9 mouse cellular contexts compared by ENCODE assay signal in genomic region chr6:117907301-117907978, GRCm38 (mm10). TPM values are rescaled to one million over a fixed set of nuclear protein-coding genes. Genes with fewer than 3 reads are reported as not detected.
DNase-seq lines count a peak whose midpoint lies in the region; ATAC-seq and TF ChIP-seq lines count a peak whose summit lies in the region.
"Had no signal": no experiment of that assay in that cellular context is flagged by ENCODE, and none has a peak within 500 bp of the region (broad histone marks: within the 10 kb centered on the region; RNA-seq: fewer than 3 reads in every experiment).

No protein-coding gene starts in this region.

- peak overlapping the region; percentile 86 to 99 (median 96) for H3K4me3 ChIP-seq in CH12.LX (replicated peaks in 1 of 3; ENCODE audit: low read depth in 2 of 3, low read length in 2 of 3, poor library complexity in 1 of 3)
- peak overlapping the region; percentile 100 for H3K4me3 ChIP-seq in forebrain, embryonic 10.5 days
- peak overlapping the region; percentile 100 for H3K4me3 ChIP-seq in heart, embryonic 15.5 days
- peak overlapping the region; percentile 97 for H3K4me3 ChIP-seq in neural tube, embryonic 14.5 days (ENCODE audit: low read depth, low read length)

- dilution Hi-C loops in CH12.LX (cut with MboI; ENCODE audit: extremely low pct_ligation_motif_present, extremely low pct_unique_long_range_greater_than_20kb, low sequenced_read_pairs) = no loop called here

- no peak for TF ChIP-seq EP300 in CH12.LX (IDR thresholded peaks at IDR 0.05; ENCODE audit: low read length)

- TF ChIP-seq POLR2A in CH12.LX (IDR thresholded peaks at IDR 0.05; ENCODE audit: low read depth, low read length) = peak; percentile 78

- H3K9ac ChIP-seq in CH12.LX (ENCODE audit: insufficient read depth, low read depth) = peak overlapping the region; percentile 95
- H3K9ac ChIP-seq in heart, embryonic 15.5 days = peak overlapping the region; percentile 99
- peak overlapping the region; percentile 82 for H3K9ac ChIP-seq in neural tube, embryonic 14.5 days (replicated peaks; ENCODE audit: low read depth, low read length)

- no peaks in the 10 kb centered on the region for H3K9me3 ChIP-seq in CH12.LX (replicated peaks; ENCODE audit: low read length)
- H3K9me3 ChIP-seq in forebrain, embryonic 10.5 days = no peaks in the 10 kb centered on the region
- H3K9me3 ChIP-seq in heart, embryonic 15.5 days (replicated peaks) = no peaks in the 10 kb centered on the region
- H3K9me3 ChIP-seq in neural tube, embryonic 14.5 days (ENCODE audit: control insufficient read depth, low read length) = no peaks in the 10 kb centered on the region

- no peak for TF ChIP-seq CTCF in CH12.LX (conservative IDR thresholded peaks at IDR 0.05 in 1 of 2, IDR thresholded peaks at IDR 0.05 in 1 of 2; ENCODE audit: low read depth in 2 of 2, low read length in 2 of 2)

- H3K36me3 ChIP-seq in CH12.LX (replicated peaks in 1 of 2; ENCODE audit: control insufficient read depth in 1 of 2, insufficient read depth in 1 of 2, low read length in 1 of 2) = peaks cover 0 to 12% of the 10 kb centered on the region in 2 experiments
- 0 out of 2 replicates have a peak, but pooled peaks cover 8% of the 10 kb centered on the region for H3K36me3 ChIP-seq in forebrain, embryonic 10.5 days (replicated peaks)
- H3K36me3 ChIP-seq in heart, embryonic 15.5 days = no peaks in the 10 kb centered on the region
- no peaks in the 10 kb centered on the region for H3K36me3 ChIP-seq in neural tube, embryonic 14.5 days (ENCODE audit: control insufficient read depth, insufficient read depth, low read length)

- WGBS in forebrain, embryonic 10.5 days = 1% methylated on average over 57 of the region's 77 CpGs
- WGBS in heart, embryonic 15.5 days = under 1% methylated on average over 63 of the region's 77 CpGs
- under 1% methylated on average over 77 of the region's 77 CpGs for WGBS in neural tube, embryonic 14.5 days

- peak; percentile 85 for DNase-seq in CH12.LX (ENCODE audit: extremely low read depth)
- DNase-seq in c-Kit-positive CD71-negative TER-119-negative erythroid progenitor cells, embryonic 14.5 days (ENCODE audit: low read depth) = peak; percentile 83
- DNase-seq in forebrain, embryonic 10.5 days (ENCODE audit: extremely low spot score, low spot score) = peak; percentile 84
- DNase-seq in kidney, postnatal 25 days = peak; percentile 88 to 95
- DNase-seq in lung, adult 18-20 months = peak; percentile 87 to 90
- DNase-seq in thymus, adult 18-20 months = peak; percentile 83 to 84

- peak overlapping the region; percentile 82; the same call in 1 of the 2 replicates for H3K4me2 ChIP-seq in CH12.LX (ENCODE audit: insufficient read depth, low read depth, poor library complexity, severe bottlenecking)
- peak overlapping the region; percentile 71 for H3K4me2 ChIP-seq in heart, embryonic 15.5 days
- peak overlapping the region; percentile 99 for H3K4me2 ChIP-seq in neural tube, embryonic 14.5 days (ENCODE audit: low read depth, low read length)

- peak overlapping the region; percentile 85 for H3K27ac ChIP-seq in CH12.LX (ENCODE audit: insufficient read depth, low read depth)
- peak overlapping the region; percentile 98 for H3K27ac ChIP-seq in forebrain, embryonic 10.5 days
- H3K27ac ChIP-seq in heart, embryonic 15.5 days = peak overlapping the region; percentile 92
- peak overlapping the region; percentile 90 for H3K27ac ChIP-seq in neural tube, embryonic 14.5 days (ENCODE audit: low read depth, low read length)

- H3K79me2 ChIP-seq in CH12.LX (replicated peaks; ENCODE audit: control insufficient read depth, extremely low read depth, insufficient read depth, poor library complexity, severe bottlenecking) = peaks cover 88% of the 10 kb centered on the region

- in situ Hi-C loops in CH12.LX (cut with MboI; ENCODE audit: low pct_ligation_motif_present, low pct_unique_long_range_greater_than_20kb, low sequenced_read_pairs) = no loop called here

- H3K4me1 ChIP-seq in CH12.LX (ENCODE audit: control insufficient read depth in 1 of 2, insufficient read depth in 2 of 2) = peaks cover 6 to 43% of the 10 kb centered on the region in 2 experiments; a peak in 3 of 4 replicates
- peaks cover 31% of the 10 kb centered on the region for H3K4me1 ChIP-seq in forebrain, embryonic 10.5 days
- peaks cover 28% of the 10 kb centered on the region for H3K4me1 ChIP-seq in heart, embryonic 15.5 days (replicated peaks)
- H3K4me1 ChIP-seq in neural tube, embryonic 14.5 days (ENCODE audit: control insufficient read depth, insufficient read depth, low read length) = peaks cover 10% of the 10 kb centered on the region

- no peak for TF ChIP-seq RAD21 in CH12.LX (IDR thresholded peaks at IDR 0.05; ENCODE audit: low read depth, low read length)

- ATAC-seq in heart, embryonic 15.5 days (replicated peaks; ENCODE audit: insufficient number of reproducible peaks, insufficient read depth, low FRiP score, low read depth) = peak; percentile 72
- ATAC-seq in neural tube, embryonic 14.5 days (ENCODE audit: low read depth) = peak; percentile 44

- no peaks in the 10 kb centered on the region for H3K27me3 ChIP-seq in CH12.LX (replicated peaks)
- no peaks in the 10 kb centered on the region for H3K27me3 ChIP-seq in forebrain, embryonic 10.5 days (ENCODE audit: poor library complexity, severe bottlenecking)
- no peaks in the 10 kb centered on the region for H3K27me3 ChIP-seq in heart, embryonic 15.5 days
- no peaks in the 10 kb centered on the region; the same call in 1 of the 2 replicates for H3K27me3 ChIP-seq in neural tube, embryonic 14.5 days (ENCODE audit: control insufficient read depth, insufficient read depth, low read length)

TF ChIP-seq in CH12.LX, 34 proteins besides CTCF, POLR2A, EP300 and RAD21 (continues in another document):
- TF ChIP-seq PAX5 (IDR thresholded peaks at IDR 0.05; ENCODE audit: low read length) (no peak), NELFE (IDR thresholded peaks at IDR 0.05; ENCODE audit: low read depth, low read length) (peak; percentile 35; the same call in 1 of the 2 replicates), ZMIZ1 (IDR thresholded peaks at IDR 0.05; ENCODE audit: low read depth, low read length) (no peak), MAZ (IDR thresholded peaks at IDR 0.05; ENCODE audit: low read depth, low read length) (0 out of 2 replicates have a peak, but pooled peaks have one; percentile 39), KAT2A (IDR thresholded peaks at IDR 0.05; ENCODE audit: insufficient replicate concordance, low read length) (no peak), E2F4 (IDR thresholded peaks at IDR 0.05; ENCODE audit: insufficient replicate concordance, low read depth, low read length) (no peak), USF1 (IDR thresholded peaks at IDR 0.05; ENCODE audit: low read depth, low read length) (peak; percentile 82), MYC (IDR thresholded peaks at IDR 0.05; ENCODE audit: low read depth, low read length) (peak; percentile 81), MAFK (IDR thresholded peaks at IDR 0.05; ENCODE audit: insufficient replicate concordance, low read length) (no peak), CHD1 (IDR thresholded peaks at IDR 0.05; ENCODE audit: low read depth, low read length) (no peak), USF2 (conservative IDR thresholded peaks at IDR 0.05; ENCODE audit: low read depth, low read length) (peak; percentile 42; the same call in 1 of the 2 replicates), UBTF (IDR thresholded peaks at IDR 0.05; ENCODE audit: low read depth, low read length) (peak; percentile 60; the same call in 1 of the 2 replicates), GABPA (IDR thresholded peaks at IDR 0.05; ENCODE audit: insufficient replicate concordance, low read depth, low read length) (no peak), ETS1 (conservative IDR thresholded peaks at IDR 0.05; ENCODE audit: low read depth, low read length) (peak; percentile 41; the same call in 1 of the 2 replicates), RCOR1 (conservative IDR thresholded peaks at IDR 0.05; ENCODE audit: low read depth, low read length) (no peak), IRF4 (IDR thresholded peaks at IDR 0.05; ENCODE audit: low read depth, low read length) (peak; percentile 45), MXI1 (IDR thresholded peaks at IDR 0.05; ENCODE audit: low read depth, low read length) (peak; percentile 99), JUND (conservative IDR thresholded peaks at IDR 0.05; ENCODE audit: low read depth, low read length) (no peak), SMC3 (IDR thresholded peaks at IDR 0.05; ENCODE audit: low read depth, low read length) (no peak), ZKSCAN1 (IDR thresholded peaks at IDR 0.05; ENCODE audit: borderline replicate concordance, low read depth, low read length) (no peak), ZNF384 (IDR thresholded peaks at IDR 0.05; ENCODE audit: low read depth, low read length) (no peak), TBP (conservative IDR thresholded peaks at IDR 0.05; ENCODE audit: low read depth, low read length) (no peak), MEF2A (IDR thresholded peaks at IDR 0.05; ENCODE audit: borderline replicate concordance, low read depth, low read length) (0 out of 2 replicates have a peak, but pooled peaks have one; percentile 23), JUN (IDR thresholded peaks at IDR 0.05; ENCODE audit: insufficient read depth, low read depth, low read length) (no peak), NRF1 (IDR thresholded peaks at IDR 0.05; ENCODE audit: low read depth, low read length) (no peak)

RNA-seq across cellular contexts. Expression of gene Hnrnpf, which starts 7.3 kb away (rescaled TPM):
- 598 and 821 TPM in 2 replicates for total RNA-seq in CH12.LX (2012; rRNA removed)
- total RNA-seq in CH12.LX (2014; rRNA removed) = 1,196 and 1,374 TPM in 2 replicates
- polyA plus RNA-seq in CH12.LX (2012; ENCODE audit: insufficient read length, low read depth) = 790 and 847 TPM in 2 replicates
- 890 and 940 TPM in 2 replicates for polyA plus RNA-seq in forebrain, embryonic 10.5 days (2016; fragmentation: Nextera tagmentation; extraction: Ambion mirVana)
- 424 and 511 TPM in 2 replicates for polyA plus RNA-seq in heart, embryonic 15.5 days (2015; fragmentation: Nextera tagmentation; extraction: Ambion mirVana)
- 187 and 245 TPM in 2 replicates for polyA plus RNA-seq in neural tube, embryonic 14.5 days (2014; fragmentation: Nextera tagmentation; extraction: Ambion mirVana)

RNA-seq across cellular contexts. Expression of gene Fxyd4, which starts 30.1 kb away (rescaled TPM):
- not detected in 2 replicates for total RNA-seq in CH12.LX (2012; rRNA removed)
- not detected in 2 replicates for total RNA-seq in CH12.LX (2014; rRNA removed)
- polyA plus RNA-seq in CH12.LX (2012; ENCODE audit: insufficient read length, low read depth) = 0.55 TPM in 1 of 2 replicates, not detected in the other
- polyA plus RNA-seq in forebrain, embryonic 10.5 days (2016; fragmentation: Nextera tagmentation; extraction: Ambion mirVana) = 2.0 and 2.5 TPM in 2 replicates
- 1.7 and 2.3 TPM in 2 replicates for polyA plus RNA-seq in heart, embryonic 15.5 days (2015; fragmentation: Nextera tagmentation; extraction: Ambion mirVana)
- polyA plus RNA-seq in neural tube, embryonic 14.5 days (2014; fragmentation: Nextera tagmentation; extraction: Ambion mirVana) = 1.8 and 4.0 TPM in 2 replicates
- total RNA-seq: left cerebral cortex, adult 8-10 months had no signal

RNA-seq across cellular contexts. Expression of gene Zfp239, which starts 45.5 kb away (rescaled TPM):
- total RNA-seq in CH12.LX (2012; rRNA removed) = 13.1 and 16.2 TPM in 2 replicates
- 19.6 and 20.4 TPM in 2 replicates for total RNA-seq in CH12.LX (2014; rRNA removed)
- 15.1 and 16.6 TPM in 2 replicates for polyA plus RNA-seq in CH12.LX (2012; ENCODE audit: insufficient read length, low read depth)
- 13.6 and 14.8 TPM in 2 replicates for polyA plus RNA-seq in forebrain, embryonic 10.5 days (2016; fragmentation: Nextera tagmentation; extraction: Ambion mirVana)
- 1.1 and 2.3 TPM in 2 replicates for polyA plus RNA-seq in heart, embryonic 15.5 days (2015; fragmentation: Nextera tagmentation; extraction: Ambion mirVana)
- polyA plus RNA-seq in neural tube, embryonic 14.5 days (2014; fragmentation: Nextera tagmentation; extraction: Ambion mirVana) = 13.3 and 14.9 TPM in 2 replicates

Comparison
In these comparisons a context has a peak if more than half of its experiments do, and no peak if none do; other contexts are left out.
1. Peak in every context shown above with its lines: DNase-seq, ATAC-seq, H3K4me3 ChIP-seq and H3K27ac ChIP-seq.